Mouse (Mus musculus) frontal cortex, postnatal 25 days (tissue): ENCODE measurements around the gene Gm17606.
A peak's percentile ranks its signal among the peaks of the same experiment; 100 is the strongest.

Experiments
- DNase-seq, 2 experiments: peaks; one replicate each; pipeline ENCODE4 v3.0.0; 2022; ENCODE audit warnings: low spot score in 2 of 2

Gm17606 gene

DNA sequence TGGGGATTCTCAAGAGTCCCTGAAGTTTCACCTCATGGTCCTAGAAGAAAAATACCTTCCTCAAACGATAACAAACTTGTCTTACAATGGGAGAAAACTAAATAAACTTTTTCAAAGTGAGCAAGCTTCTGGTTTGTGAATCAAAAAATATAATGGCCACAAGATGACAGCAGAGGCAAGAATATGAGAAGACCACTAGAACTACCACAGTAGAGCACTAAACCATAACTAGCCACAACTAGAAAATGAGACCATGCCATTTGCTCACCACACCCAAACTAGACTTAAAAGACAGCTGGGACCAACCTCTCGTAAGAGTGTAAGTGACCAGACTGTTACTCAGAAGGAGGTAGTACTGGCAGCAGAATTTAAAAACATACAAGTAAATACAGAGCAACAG, 19.3 kb downstream of the Gm17606 start:
- DNase-seq = no peak

DNA sequence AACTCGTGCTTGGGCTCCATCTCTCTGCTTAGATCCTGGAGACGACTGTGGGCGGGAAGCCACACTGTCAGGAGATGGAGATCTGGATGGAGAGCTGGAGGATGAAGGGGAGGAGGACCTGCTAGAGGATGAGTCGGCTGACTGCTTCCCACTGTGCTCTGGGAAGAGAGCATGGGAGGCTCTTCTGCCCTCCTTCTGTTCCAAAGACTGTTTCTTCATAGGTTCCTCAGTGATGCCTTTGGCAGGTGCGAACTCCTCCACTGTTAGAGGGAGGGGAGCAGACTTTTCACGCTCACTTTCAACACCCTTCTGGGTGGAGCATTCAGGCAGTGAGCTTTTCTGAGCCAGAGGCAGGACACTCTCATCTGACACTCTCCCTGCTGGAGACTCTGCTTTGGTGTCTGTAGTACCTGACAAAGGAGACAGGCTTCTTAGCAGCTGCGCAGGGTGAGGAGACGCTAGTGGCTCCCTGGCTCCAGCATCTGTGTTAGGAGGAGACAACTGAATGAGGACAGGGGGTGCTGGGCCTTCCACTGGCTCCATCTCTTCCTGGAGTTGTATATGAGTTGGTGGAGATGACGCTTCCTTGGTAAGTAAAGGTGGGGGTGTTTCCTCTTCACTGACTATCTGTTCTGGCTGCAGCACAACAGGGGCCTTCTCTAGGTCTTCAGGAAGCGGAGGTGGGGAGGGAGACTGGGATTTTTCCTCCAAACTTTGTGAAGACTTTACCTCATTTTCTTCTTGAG, 23.9 kb downstream of the Gm17606 start:
- DNase-seq = no peak

DNA sequence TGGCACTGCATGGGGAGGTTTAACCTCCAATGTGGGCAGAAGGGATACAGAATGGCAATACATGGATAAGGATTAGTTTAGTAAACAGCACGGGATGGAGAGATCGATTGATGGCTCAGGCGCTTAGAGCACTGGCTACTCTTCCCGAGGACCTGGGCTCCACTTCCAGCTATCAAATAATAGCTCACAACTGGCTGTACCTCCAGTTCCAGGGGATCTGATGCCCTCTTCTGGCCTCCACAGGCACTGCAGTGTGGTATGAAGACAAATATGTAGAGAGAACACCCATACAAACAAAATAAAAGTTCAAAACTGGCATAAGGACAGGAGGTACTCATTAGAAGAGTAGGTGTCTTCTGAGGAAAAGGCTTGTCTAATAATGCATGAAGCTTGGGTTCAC, 28.6 kb downstream of the Gm17606 start:
- DNase-seq = no peak

DNA sequence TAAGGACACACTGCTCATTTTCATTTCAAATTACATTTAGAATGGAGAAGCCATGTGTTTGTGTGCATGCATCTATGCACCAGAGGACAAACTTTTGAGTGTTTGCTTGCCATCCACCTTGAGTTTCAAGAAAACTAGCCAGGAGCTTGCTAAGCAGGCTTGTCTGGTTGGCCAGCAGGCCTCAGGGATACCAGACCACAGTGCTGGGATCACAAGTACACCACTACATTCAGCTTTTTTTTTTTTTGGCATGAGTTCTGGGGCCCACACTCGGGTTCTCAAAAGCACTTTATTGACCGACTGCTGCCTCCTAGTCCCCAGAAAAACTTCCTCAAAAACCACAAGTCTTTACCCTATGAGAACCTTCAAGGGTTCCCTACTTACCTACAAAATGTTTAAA, 33.6 kb downstream of the Gm17606 start:
- no peak for DNase-seq

DNA sequence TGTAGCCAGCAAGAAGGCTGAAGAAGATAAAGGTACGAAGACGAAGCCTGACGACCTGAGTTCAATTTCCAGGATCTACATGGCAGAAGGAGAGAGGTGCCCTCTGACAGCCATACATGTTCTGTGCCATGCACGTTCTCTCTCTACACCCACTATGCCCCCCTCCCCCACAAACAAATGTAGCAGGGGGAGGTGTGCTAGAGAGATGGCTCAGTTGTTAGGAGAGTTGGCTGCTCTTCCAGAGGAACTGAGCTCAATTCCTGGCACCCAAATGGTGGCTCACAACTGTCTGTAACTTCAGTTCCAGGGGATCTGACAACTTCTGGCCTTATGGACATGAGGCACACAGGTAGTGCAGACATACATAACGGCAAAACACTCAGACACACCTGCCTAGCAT, 35.5 kb downstream of the Gm17606 start:
- DNase-seq = no peak

DNA sequence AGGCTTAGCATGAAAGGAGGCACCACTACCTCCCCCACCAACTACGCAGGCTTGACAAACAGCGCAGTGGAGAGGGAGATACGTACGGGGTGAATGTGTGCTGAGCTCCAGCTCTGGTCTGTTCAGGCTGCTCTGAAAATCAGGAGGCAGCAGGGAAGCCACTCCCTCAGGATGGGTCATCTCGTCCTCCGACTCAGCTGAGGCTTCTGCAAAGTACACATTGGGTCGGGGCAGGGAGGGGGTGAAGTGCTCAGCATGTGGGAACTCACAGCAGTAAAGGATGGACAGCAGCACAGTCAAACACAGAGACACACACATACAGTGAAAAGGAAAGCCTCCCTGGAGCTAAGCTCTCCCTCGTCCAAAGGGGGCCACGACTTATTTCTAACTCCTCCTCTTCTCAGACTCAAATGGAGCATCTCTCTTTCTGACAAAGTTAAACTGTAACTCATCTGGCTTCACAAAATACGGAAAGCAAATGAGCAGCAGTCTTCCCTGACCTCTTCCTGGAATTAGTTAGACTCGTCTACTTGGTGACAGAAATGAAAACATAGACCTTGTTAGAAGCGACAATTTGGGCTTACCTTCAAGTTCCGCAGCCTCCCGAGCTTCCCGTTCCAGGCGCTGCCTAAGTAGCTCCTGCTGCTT, 38.0 kb downstream of the Gm17606 start:
- no peak for DNase-seq

DNA sequence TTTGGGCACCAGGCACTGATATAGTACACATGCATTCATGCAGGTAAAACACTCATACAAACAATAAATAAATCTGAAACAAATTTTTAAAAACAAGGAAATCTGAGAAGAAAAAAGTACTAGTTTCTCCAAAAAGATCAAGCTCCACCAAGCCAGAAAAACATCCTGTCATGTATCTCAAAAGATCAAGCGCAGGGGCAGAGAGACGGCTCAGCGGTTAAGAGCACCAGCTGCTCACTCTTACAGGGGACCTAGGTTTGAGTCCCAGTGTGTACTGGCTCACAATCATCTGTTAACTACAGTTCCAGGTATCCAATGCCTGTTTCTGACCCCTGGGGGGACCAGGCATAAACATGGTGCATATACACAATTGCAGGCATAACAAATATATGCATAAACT, 41.6 kb downstream of the Gm17606 start:
- DNase-seq = no peak

DNA sequence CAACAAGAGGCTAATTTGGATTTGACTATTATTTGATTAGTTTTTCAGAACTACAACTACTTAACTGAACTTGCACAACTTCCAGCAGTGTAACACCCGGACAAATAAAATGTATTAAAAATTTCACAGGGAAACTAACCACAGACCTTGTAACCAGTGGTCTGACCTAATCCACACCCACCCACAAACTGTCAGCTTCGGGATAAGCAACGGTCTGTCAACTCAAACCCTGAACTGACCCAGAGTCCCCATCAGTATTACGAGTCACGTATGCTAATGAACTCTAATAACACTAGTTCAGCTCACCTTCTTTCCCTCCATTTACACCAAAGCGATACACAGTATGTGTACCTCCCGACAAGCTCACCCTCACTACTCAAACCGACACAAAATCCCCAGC, 44.7 kb downstream of the Gm17606 start:
- DNase-seq = no peak

DNA sequence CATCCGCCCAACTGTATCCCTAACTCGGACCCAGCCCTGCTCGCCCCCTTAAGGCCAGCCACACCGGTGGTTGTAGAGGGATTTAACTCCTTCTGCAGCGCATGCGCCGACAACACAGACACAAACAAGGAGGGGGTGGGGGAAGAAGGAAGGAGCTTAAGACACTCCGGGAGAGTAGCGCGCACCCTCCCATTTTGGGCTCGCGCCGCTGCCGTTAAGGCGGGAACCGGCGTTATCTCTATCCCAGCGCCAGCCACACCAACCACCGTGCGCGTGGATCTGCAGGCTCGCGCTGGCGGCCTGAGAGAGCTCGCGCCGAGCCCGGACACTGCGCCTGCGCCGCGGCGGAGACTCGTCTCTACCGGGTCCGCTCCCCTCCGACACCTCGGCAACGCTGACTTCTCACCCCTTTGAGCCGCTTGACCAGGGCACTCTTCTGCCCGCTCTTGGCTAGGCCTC, 45.3 kb downstream of the Gm17606 start, which contains the start of gene 1700123O20Rik:
Gene 1700123O20Rik, plus strand, starts transcription at position 154 of the 459 bp plus-strand sequence.
- DNase-seq = no peak

DNA sequence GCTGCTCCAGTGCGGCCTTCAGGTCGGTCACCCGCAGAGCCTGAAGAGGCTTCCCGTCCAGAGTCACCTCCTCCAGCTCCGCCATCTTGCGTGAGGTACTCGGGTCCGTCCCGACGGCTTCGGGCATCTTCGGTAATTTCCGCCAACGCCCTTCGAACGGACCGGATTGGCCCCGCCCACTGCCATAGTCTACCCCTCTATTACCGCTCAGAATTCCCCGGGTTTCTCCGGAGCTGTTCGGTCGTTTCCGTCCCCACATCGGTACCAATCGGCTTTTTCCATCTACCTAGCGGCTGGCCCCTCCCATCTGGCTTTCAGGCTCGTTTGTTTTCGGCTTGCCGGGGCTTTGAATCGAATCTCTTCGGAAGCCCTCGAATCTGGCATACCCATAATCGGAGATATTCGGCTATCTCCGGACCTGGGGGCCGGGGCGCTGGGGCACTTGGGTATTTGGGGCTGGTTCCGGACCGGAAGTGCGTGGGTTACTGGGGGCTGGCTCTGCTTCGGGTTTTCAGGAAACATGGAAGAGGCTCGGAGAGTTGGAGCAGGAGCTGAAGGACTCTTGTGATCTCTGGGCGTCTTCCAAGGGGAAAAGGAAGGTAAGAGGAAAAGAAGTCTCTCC, 45.9 kb downstream of the Gm17606 start, which contains the start of gene Acin1:
Gene Acin1, minus strand, starts transcription at position 410 of the 622 bp plus-strand sequence.
- DNase-seq = peak; percentile 100

DNA sequence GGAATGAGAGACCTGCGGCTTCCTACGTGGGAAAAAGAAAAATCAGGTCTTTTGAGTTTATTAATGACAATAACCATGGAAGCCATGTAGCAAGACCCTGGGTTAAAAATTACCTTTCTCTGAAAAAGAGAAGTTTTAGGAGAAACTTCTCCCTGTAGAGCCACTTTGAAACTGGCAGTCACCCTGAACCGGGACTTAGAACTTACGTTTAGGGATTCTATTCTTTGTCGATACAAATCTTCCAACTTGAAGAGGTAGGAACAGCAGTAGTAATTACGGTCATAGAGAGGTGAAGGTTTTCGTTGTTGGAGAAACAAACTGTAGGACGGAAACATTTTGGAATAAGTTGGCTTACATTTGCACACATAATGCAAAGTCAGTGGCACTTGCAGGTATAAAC, 46.5 kb downstream of the Gm17606 start:
- no peak for DNase-seq

DNA sequence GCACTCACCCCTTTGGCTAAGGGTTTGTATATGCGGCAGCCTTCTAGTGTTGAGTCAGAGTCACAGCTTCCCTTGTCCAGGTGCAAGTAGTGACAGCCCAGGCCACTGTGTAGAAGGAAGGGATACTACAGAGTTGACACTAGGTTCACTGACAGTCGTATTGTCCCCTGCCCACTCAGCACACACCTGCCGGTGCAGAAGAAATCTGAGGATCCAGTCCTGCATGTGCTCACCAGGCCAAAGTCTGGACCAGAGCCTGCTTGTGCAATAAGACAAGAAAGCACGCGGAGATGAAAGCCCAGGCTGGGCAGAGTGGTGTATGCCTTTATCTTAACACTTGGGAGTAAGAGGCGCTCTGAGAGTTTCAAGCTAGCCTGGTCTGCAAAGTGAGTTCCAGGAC, 54.3 kb downstream of the Gm17606 start:
- DNase-seq = no peak

DNA sequence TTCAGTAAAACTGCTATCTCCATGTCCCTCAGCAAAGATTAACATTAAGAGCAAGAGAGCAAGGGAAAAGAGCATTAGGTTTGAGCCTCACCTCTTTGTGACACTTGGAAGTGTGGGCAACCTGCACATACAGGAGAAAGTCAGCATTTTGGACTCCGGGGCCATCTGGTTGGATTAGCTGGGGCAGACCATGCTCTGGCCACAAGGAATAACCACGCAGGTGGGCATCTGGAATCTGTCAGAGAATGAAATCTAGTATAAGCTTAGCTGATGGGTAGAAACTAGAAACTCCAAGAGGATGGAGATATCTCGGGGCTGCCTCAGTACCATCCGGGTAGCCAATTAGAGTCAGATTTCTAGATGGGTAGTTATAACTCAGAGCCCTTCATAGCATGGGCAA, 56.0 kb downstream of the Gm17606 start:
- DNase-seq = no peak
